Mouse (Mus musculus): ENCODE data around the gene Nccrp1. TPM values are rescaled to one million over a fixed set of nuclear protein-coding genes. Genes with fewer than 3 reads are reported as not detected.

Nccrp1 gene
- not detected for total RNA-seq (2023)

GRCm38 (mm10) chr7:28547154-28547553, at the start of gene Nccrp1:
TSS of gene Nccrp1 (minus strand) at chr7:28547254.

GRCm38 (mm10) chr7:28540526-28540925, 6.5 kb downstream of the Nccrp1 start, which contains the start of gene Sycn:
TSS of gene Sycn (plus strand) at chr7:28540885.

DNA sequence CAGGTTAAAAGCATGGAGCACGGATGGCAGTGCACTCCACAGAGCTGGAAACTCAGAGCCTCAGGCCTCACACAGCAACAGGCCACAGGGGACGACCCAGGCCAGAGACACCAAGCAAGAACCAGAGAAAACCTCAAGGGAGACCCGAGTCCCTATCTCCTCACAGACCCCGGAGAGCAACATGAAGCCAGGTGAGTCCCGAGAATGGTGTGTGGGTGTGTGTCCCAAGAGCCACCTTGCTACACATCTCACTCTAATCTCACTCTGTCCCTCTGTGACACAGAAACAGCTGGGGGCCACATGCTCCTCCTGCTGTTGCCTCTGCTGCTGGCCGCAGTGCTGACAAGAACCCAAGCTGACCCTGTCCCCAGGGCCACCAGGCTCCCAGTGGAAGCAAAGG, 24.5 kb downstream of the Nccrp1 start, which contains the start of gene Ifnl3:
Gene Ifnl3, plus strand, starts transcription at position 301 of the 400 bp plus-strand sequence.

GRCm38 (mm10) chr7:28510405-28510974, 36.6 kb downstream of the Nccrp1 start, which contains the start of gene Ifnl2:
TSS of gene Ifnl2 (minus strand) at chr7:28510455.

Other genes with a start within 250 kb of the Nccrp1 start
- not detected for gene Dll3, start 245.0 kb downstream of the Nccrp1 start, total RNA-seq (2023)
- 10 to 100 TPM; 39.8 to 42.4 TPM for gene Timm50, start 235.2 kb downstream of the Nccrp1 start, total RNA-seq (2023)
- gene Supt5, start 208.5 kb downstream of the Nccrp1 start, total RNA-seq (2023) = 100 to 1,000 TPM; 154 to 178 TPM
- 1,000 to 10,000 TPM; 3,040 to 3,128 TPM for gene Rps16, start 196.6 kb downstream of the Nccrp1 start, total RNA-seq (2023)
- gene Plekhg2, start 174.7 kb downstream of the Nccrp1 start, total RNA-seq (2023) = 100 to 1,000 TPM; 148 to 160 TPM
- 100 to 1,000 TPM; 693 to 924 TPM for gene Zfp36, start 167.0 kb downstream of the Nccrp1 start, total RNA-seq (2023)
- 10 to 100 TPM; 18.5 to 21.6 TPM for gene Med29, start 154.5 kb downstream of the Nccrp1 start, total RNA-seq (2023)
- gene Paf1, start 154.3 kb downstream of the Nccrp1 start, total RNA-seq (2023) = 100 to 1,000 TPM; 138 to 180 TPM
- 100 to 1,000 TPM; 259 to 266 TPM for gene Gmfg, start 109.8 kb downstream of the Nccrp1 start, total RNA-seq (2023)
- 1 to 10 TPM; 2.0 to 2.5 TPM for gene Lrfn1, start 95.3 kb downstream of the Nccrp1 start, total RNA-seq (2023)
- gene Ifnl2, start 36.8 kb downstream of the Nccrp1 start, total RNA-seq (2023) = not detected
- gene Ifnl3, start 24.4 kb downstream of the Nccrp1 start, total RNA-seq (2023) = not detected
- not detected for gene Sycn, start 6.4 kb downstream of the Nccrp1 start, total RNA-seq (2023)
- gene Samd4b, start 50.9 kb upstream of the Nccrp1 start, total RNA-seq (2023) = 10 to 100 TPM; 47.2 to 57.8 TPM
- gene Pak4, start 50.9 kb upstream of the Nccrp1 start, total RNA-seq (2023) = 10 to 100 TPM; 14.4 to 15.6 TPM
- not detected for gene Acp7, start 84.1 kb upstream of the Nccrp1 start, total RNA-seq (2023)
- not detected for gene Fbxo27, start 145.6 kb upstream of the Nccrp1 start, total RNA-seq (2023)
- gene Fbxo17, start 169.6 kb upstream of the Nccrp1 start, total RNA-seq (2023) = 1 to 10 TPM; 1.5 to 2.5 TPM
- 10 to 100 TPM; 19.5 to 24.8 TPM for gene Mrps12, start 194.6 kb upstream of the Nccrp1 start, total RNA-seq (2023)
- gene Sars2, start 194.7 kb upstream of the Nccrp1 start, total RNA-seq (2023) = 10 to 100 TPM; 17.5 to 19.0 TPM
- not detected for gene Ccer2, start 208.9 kb upstream of the Nccrp1 start, total RNA-seq (2023)
- 10 to 100 TPM; 75.3 to 81.8 TPM for gene Sirt2, start 219.5 kb upstream of the Nccrp1 start, total RNA-seq (2023)
- 10 to 100 TPM; 70.4 to 78.1 TPM for gene Nfkbib, start 220.3 kb upstream of the Nccrp1 start, total RNA-seq (2023)
- 1 to 10 TPM; 9.6 to 9.7 TPM for gene Rinl, start 241.7 kb upstream of the Nccrp1 start, total RNA-seq (2023)

Measured in B cell, adult 67 days (primary cell).